Mouse (Mus musculus): Measurements from ENCODE around the gene Rcl1. TPM values are rescaled to one million over a fixed set of nuclear protein-coding genes. Genes with fewer than 3 reads are reported as not detected.

The Rcl1 gene
- total RNA-seq (2017): 11.4 to 15.9 TPM (median 12.8 TPM) in 3 replicates

DNA sequence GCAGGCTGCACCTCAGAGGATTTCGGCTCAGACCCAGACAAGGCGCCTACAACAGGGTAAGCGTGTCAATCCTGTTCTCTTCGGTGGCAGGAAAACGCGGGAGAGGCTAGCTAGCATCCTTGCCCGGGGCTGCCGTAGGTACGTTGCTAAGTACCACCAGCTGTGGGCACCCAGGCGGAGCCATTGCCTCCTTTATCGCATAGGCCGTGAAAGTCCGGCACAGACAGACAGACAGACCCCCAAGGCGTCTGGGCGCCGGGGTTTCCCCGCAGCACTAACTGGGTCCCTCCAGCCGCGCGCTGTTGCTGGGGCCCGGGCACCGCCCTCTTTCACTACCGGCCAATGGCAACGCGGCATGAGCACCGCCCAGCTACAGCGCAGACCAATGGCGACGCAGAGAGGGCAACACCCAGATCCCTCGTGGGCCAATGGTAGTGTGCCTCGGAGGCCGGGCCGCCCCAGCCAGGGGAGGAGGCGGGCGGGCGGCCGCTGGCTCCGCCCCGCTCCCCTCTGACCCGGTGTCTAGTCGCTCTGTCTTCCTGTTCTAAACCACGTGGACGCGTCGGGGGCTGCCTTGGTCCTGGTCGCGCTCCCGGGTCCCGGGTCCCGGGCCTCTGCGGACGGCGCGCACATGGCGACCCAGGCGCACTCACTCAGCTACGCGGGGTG, at the start of gene Rcl1:
TSS of gene Rcl1 (plus strand) at position 502 of the 669 bp plus-strand sequence.
- peak; percentile 100 for ATAC-seq (replicated peaks; ENCODE audit: insufficient number of reproducible peaks, low FRiP score, low TSS enrichment, poor library complexity, severe bottlenecking)

GRCm38 (mm10) chr19:29052786-29053185, 48.4 kb upstream of the Rcl1 start:
- ATAC-seq (replicated peaks; ENCODE audit: insufficient number of reproducible peaks, low FRiP score, low TSS enrichment, poor library complexity, severe bottlenecking): no peak

- no peak for ATAC-seq (replicated peaks; ENCODE audit: insufficient number of reproducible peaks, low FRiP score, low TSS enrichment, poor library complexity, severe bottlenecking)
Observed at GRCm38 (mm10) chr19:29054594-29054993, 46.6 kb upstream of the Rcl1 start.

DNA sequence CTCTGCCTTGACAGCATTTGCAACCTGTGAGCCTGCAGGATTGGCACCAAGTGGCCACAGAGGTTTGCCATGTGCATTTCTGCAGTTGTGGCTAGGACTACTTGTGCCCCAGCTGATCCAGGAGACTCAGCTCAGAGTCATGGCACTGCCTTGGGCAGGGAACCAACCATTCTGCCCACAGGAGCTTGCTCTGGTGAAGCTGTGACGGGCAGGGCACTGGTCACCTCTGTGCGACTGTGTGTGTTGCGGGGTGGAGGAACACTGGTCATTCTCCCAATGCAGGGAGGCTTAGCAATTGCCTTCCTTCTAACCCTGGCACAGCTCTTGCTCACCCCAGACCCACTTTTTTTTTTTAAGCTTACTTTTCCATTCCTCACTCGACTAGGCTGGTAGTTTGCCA, 45.7 kb upstream of the Rcl1 start:
- ATAC-seq (replicated peaks; ENCODE audit: insufficient number of reproducible peaks, low FRiP score, low TSS enrichment, poor library complexity, severe bottlenecking): no peak

DNA sequence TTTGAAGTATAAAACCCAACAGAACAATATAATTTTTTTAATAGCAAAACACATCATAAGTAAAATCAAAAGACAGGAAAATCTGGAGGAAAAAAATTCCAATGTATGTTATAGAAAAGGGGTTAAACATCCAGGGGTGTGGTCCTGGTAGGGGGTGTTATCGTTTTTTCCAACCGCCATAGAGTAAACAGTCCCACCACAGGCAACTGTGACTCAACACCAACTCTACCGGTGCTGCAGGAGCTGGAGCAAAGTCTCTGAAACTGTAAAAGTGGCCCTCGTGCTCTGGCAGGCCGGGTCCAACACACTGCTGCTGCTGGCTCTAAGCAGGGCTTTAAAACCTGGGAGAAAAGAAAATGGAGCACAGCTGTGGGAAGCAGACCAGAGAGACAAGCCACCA, 42.4 kb upstream of the Rcl1 start:
- ATAC-seq (replicated peaks; ENCODE audit: insufficient number of reproducible peaks, low FRiP score, low TSS enrichment, poor library complexity, severe bottlenecking): no peak

DNA sequence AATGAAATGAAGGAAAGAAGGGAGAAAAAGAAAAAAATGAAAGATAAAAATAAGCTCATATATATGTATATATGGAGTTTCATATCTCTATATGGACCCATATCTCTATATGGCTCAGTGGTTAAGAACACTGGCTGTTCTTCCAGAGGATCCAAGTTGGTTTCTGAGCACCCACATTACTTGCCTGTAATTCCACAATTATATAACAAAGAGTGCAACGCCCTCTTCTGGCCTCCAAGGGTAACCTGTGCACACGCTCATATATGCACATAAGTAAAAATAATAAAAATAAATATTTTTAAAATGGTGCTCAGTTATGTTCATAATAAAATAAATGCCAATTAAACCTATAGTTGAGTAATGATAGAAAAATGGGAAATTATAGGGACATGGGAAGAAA, 41.5 kb upstream of the Rcl1 start:
- ATAC-seq (replicated peaks; ENCODE audit: insufficient number of reproducible peaks, low FRiP score, low TSS enrichment, poor library complexity, severe bottlenecking): no peak

DNA sequence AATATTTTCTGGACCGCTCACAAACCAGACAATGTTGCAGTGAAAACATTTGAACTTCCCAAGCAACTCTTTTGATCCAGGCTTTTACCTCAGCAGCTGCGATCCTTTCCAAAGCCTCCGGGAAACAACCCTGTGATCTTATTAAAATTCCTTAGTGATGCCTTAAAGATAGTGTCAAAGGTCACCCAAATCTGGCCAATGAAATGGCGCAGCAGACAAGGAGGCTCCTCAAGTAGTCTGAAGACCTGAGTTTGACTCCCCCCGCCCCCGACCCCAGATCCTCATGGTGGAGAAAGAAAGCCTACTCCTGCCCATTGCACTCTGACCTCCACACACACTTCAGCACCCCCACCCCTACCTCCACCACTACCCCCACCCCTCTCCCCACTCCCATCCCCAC, 40.9 kb upstream of the Rcl1 start:
- ATAC-seq (replicated peaks; ENCODE audit: insufficient number of reproducible peaks, low FRiP score, low TSS enrichment, poor library complexity, severe bottlenecking): no peak

DNA sequence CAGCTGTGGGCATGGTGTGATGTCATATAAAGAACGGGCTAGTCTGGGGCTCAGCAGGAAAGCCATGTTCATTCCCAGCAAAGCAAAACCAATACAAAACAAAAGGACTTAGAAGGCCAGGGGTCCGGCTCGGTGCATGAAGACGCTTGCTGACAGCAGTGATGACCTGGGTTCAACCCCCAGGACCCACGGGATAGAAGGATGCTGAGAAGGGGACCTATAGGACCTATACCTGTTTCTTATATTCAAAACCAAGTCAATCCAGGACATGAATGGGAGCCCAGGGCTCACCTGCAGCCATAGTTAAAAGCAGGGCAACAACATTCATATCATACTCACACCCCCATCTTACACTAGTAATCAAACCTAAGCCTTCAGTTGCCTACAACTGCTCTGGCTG, 38.2 kb upstream of the Rcl1 start:
- no peak for ATAC-seq (replicated peaks; ENCODE audit: insufficient number of reproducible peaks, low FRiP score, low TSS enrichment, poor library complexity, severe bottlenecking)

GRCm38 (mm10) chr19:29063577-29064363, 37.4 kb upstream of the Rcl1 start:
- ATAC-seq (replicated peaks; ENCODE audit: insufficient number of reproducible peaks, low FRiP score, low TSS enrichment, poor library complexity, severe bottlenecking): peak; percentile 82

DNA sequence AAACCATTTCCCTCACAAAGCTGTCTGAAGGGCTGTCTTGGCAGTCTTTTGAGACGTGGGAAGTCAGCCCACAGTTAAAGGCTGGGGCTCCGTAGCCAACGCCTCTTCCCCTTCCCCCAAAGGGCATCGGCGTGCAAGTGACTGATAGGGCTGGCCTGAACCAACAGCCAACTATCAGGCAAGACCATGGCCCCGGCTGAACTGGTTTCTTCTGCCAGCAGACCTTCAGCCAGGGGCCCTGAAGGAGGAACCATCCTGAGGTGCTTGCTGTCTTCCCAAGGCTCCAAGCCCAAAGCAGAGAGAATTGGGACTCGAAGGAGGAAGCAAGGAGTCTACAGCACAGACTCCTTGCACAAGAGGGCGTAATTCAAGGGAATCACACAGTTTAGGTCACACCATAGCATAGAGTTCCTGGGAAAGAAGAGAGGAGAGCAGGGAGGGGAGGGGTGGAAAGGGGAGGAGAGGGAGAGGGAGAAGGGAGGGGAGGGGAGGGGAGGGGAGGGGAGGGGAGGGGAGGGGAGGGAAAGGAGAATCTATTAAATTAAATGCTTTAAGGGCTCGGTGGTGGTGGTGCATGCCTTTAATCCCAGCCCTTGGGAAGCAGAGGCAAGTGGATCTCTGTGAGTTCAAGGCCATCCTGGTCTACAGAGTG, 36.6 kb upstream of the Rcl1 start:
- ATAC-seq (replicated peaks; ENCODE audit: insufficient number of reproducible peaks, low FRiP score, low TSS enrichment, poor library complexity, severe bottlenecking): peak; percentile 59

- peak; percentile 88 for ATAC-seq (replicated peaks; ENCODE audit: insufficient number of reproducible peaks, low FRiP score, low TSS enrichment, poor library complexity, severe bottlenecking)
Observed at GRCm38 (mm10) chr19:29066981-29067471, 34.1 kb upstream of the Rcl1 start.

- no peak for ATAC-seq (replicated peaks; ENCODE audit: insufficient number of reproducible peaks, low FRiP score, low TSS enrichment, poor library complexity, severe bottlenecking)
Observed at GRCm38 (mm10) chr19:29069195-29069594, 32.0 kb upstream of the Rcl1 start.

GRCm38 (mm10) chr19:29074802-29075201, 26.4 kb upstream of the Rcl1 start:
- ATAC-seq (replicated peaks; ENCODE audit: insufficient number of reproducible peaks, low FRiP score, low TSS enrichment, poor library complexity, severe bottlenecking): no peak

DNA sequence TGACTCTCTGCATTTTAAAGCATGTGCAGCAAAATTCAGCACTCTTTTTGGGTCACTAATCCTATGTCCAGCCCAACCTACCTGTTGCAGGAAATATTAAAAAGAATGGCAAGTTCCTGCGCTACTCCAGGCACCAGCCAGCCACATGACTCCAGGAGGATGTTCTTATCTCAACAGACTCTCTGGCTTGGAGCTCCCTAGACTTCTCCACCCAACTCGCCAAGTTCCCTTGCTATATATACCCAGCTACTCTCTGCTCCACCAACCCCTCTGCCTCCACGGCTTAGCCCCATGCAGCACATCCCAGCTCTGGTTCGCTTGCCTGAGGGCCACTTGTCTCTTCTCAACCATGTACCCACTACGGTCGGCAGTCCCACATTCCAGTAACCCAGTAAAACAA, 12.5 kb upstream of the Rcl1 start:
- no peak for ATAC-seq (replicated peaks; ENCODE audit: insufficient number of reproducible peaks, low FRiP score, low TSS enrichment, poor library complexity, severe bottlenecking)

DNA sequence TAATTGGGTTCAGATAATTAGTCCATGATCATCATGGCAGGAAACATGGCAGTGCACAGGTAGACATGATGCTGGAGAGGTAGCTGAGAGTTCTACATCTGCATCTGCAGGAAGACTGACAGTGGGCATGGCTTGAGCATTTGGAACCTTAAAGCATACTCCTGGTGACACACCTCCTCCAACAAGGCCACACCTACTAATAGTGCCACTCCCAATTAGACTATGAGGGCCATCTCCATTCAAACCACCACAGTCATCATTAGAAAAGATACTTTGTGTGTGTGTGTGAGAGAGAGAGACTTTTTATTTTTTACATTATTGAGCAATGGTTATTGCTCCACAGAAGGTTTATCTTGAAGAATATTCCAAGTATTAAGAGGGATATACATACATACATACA, 9.0 kb upstream of the Rcl1 start:
- ATAC-seq (replicated peaks; ENCODE audit: insufficient number of reproducible peaks, low FRiP score, low TSS enrichment, poor library complexity, severe bottlenecking): no peak

- ATAC-seq (replicated peaks; ENCODE audit: insufficient number of reproducible peaks, low FRiP score, low TSS enrichment, poor library complexity, severe bottlenecking): no peak
Observed at GRCm38 (mm10) chr19:29099106-29099505, 2.1 kb upstream of the Rcl1 start.

DNA sequence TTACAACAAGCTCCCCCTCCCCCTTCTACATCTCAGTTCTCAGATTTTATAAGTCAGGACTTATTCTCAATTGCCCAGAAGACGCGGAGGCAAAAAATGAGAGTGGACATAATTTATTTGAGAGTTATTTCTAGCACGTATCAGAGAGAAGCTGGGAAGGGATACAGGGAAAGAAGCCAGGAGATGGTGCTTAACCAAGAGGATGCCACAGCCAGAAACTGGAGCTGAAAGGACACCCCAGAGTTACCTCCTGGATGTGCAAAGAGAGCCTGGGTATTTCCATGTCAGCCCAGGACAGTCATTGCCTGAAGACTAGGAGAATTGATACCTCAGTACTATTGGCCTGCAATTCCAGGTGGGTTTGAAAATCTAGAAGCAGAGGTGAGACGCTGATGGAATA, 1.6 kb upstream of the Rcl1 start:
- ATAC-seq (replicated peaks; ENCODE audit: insufficient number of reproducible peaks, low FRiP score, low TSS enrichment, poor library complexity, severe bottlenecking): no peak

- no peak for ATAC-seq (replicated peaks; ENCODE audit: insufficient number of reproducible peaks, low FRiP score, low TSS enrichment, poor library complexity, severe bottlenecking)
Observed at GRCm38 (mm10) chr19:29100261-29100660, 914 bp upstream of the Rcl1 start.

- ATAC-seq (replicated peaks; ENCODE audit: insufficient number of reproducible peaks, low FRiP score, low TSS enrichment, poor library complexity, severe bottlenecking): peak; percentile 7; the same call in 1 of the 2 replicates
Observed at GRCm38 (mm10) chr19:29101591-29101990, 416 bp downstream of the Rcl1 start.

DNA sequence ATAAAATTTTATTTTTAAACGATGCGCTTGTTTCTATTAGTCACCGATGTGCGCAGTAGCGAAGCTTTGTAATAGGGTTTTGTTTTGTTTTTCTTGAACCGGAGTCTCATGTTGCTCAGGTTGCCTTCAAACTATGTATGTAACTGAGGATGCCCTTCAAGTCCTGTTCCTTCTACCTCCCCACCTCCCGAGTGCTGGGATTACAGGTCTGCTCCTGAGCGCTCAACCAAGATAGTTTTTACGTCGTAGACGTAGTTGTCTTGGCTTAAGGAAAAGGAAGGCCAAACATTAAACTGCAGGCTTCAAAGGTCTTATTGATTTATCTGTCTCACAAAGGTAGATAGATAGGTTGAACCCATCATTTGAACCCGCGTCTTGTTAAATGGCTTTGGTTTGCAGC, 923 bp downstream of the Rcl1 start:
- ATAC-seq (replicated peaks; ENCODE audit: insufficient number of reproducible peaks, low FRiP score, low TSS enrichment, poor library complexity, severe bottlenecking): no peak

Measured in monocyte, adult 5-6 weeks (primary cell).